Mouse (Mus musculus) CH12.LX (cell line): ENCODE measurements at regions not wholly inside any gene's neighbourhood (a gene's known extent, or its start where the extent isn't known, plus 50 kb on each side); places are given as distances from the start of the nearest gene placed in this dataset.

Source experiments
- DNase-seq: peaks from one replicate; pipeline ENCODE4 v3.0.0-alpha.2; 2013; ENCODE audit errors: extremely low read depth
- H3K27ac ChIP-seq: 2 replicates; pipeline ENCODE4 v1.5.1; 2012; ENCODE audit warnings: low read depth, mild to moderate bottlenecking, control low read depth, moderate library complexity; ENCODE audit not compliant: insufficient read depth
- H3K27me3 ChIP-seq: replicated peaks from 2 replicates; pipeline ENCODE3; 2012; ENCODE audit warnings: inconsistent platforms
- H3K36me3 ChIP-seq, 2 experiments: replicated peaks in 1 of 2; 2 replicates each; pipeline versions ENCODE3 to v1.6.1; 2012; ENCODE audit warnings: inconsistent platforms in 1 of 2, low read length in 1 of 2, mild to moderate bottlenecking in 1 of 2, mixed read lengths in 1 of 2, moderate library complexity in 1 of 2; ENCODE audit not compliant: control insufficient read depth in 1 of 2, insufficient read depth in 1 of 2
- H3K4me1 ChIP-seq, 2 experiments: 2 replicates each; pipeline ENCODE4 v1.6.1; 2012; ENCODE audit warnings: inconsistent platforms in 1 of 2, moderate library complexity in 1 of 2; ENCODE audit not compliant: insufficient read depth in 2 of 2, control insufficient read depth in 1 of 2
- H3K4me2 ChIP-seq: 2 replicates; pipeline ENCODE4 v1.6.1; 2012; ENCODE audit warnings: low read depth, mild to moderate bottlenecking, control low read depth; ENCODE audit not compliant: poor library complexity, insufficient read depth, severe bottlenecking
- H3K4me3 ChIP-seq, 3 experiments: fragments of 150-350 bp in 1 of 3; sonication (generic) in 1 of 3; replicated peaks in 1 of 3; 2 replicates each; pipeline versions ENCODE3 to v1.5.1; 2011 to 2012; ENCODE audit warnings: low read depth in 2 of 3, low read length in 2 of 3, mild to moderate bottlenecking in 2 of 3, moderate library complexity in 2 of 3, control low read depth in 1 of 3, improper control_type of control experiment in 1 of 3, inconsistent platforms in 1 of 3, mixed read lengths in 1 of 3; ENCODE audit not compliant: poor library complexity in 1 of 3
- H3K79me2 ChIP-seq: replicated peaks from 2 replicates; pipeline ENCODE4 v1.6.1; 2012; ENCODE audit warnings: mild to moderate bottlenecking, moderate library complexity; ENCODE audit not compliant: control insufficient read depth, poor library complexity, insufficient read depth, severe bottlenecking; ENCODE audit errors: extremely low read depth
- H3K9ac ChIP-seq: 2 replicates; pipeline ENCODE4 v1.6.1; 2012; ENCODE audit warnings: low read depth, mild to moderate bottlenecking, control low read depth, moderate library complexity; ENCODE audit not compliant: insufficient read depth
- H3K9me3 ChIP-seq: replicated peaks from 2 replicates; pipeline ENCODE3; 2012; ENCODE audit warnings: low read length, inconsistent platforms, mixed read lengths
- CHD1 ChIP-seq: IDR thresholded peaks from 2 replicates; pipeline ENCODE4 v1.6.1; 2012; ENCODE audit warnings: low read depth, low read length, improper control_type of control experiment, inconsistent platforms
- CHD2 ChIP-seq: IDR thresholded peaks from 2 replicates; pipeline ENCODE4 v1.6.1; 2011; ENCODE audit warnings: low read length, improper control_type of control experiment
- CTCF ChIP-seq, 2 experiments: IDR thresholded peaks in 1 of 2; conservative IDR thresholded peaks in 1 of 2; 2 replicates each; pipeline ENCODE4 v1.5.1; 2011 to 2012; ENCODE audit warnings: low read depth in 2 of 2, low read length in 2 of 2, improper control_type of control experiment in 1 of 2, inconsistent platforms in 1 of 2, mild to moderate bottlenecking in 1 of 2, moderate library complexity in 1 of 2
- E2F4 ChIP-seq: IDR thresholded peaks from 2 replicates; pipeline ENCODE4 v1.6.1; 2011; ENCODE audit warnings: low read depth, low read length, improper control_type of control experiment; ENCODE audit not compliant: insufficient replicate concordance
- ELF1 ChIP-seq: IDR thresholded peaks from 2 replicates; pipeline ENCODE4 v1.6.1; 2014; ENCODE audit warnings: low read depth, mild to moderate bottlenecking, inconsistent platforms, low read length, improper control_type of control experiment
- EP300 ChIP-seq: IDR thresholded peaks from 2 replicates; pipeline ENCODE4 v1.6.1; 2011; ENCODE audit warnings: low read length, improper control_type of control experiment
- GABPA ChIP-seq: IDR thresholded peaks from 2 replicates; pipeline ENCODE4 v1.6.1; 2012; ENCODE audit warnings: low read depth, low read length, improper control_type of control experiment, inconsistent platforms; ENCODE audit not compliant: insufficient replicate concordance
- IRF4 ChIP-seq: IDR thresholded peaks from 2 replicates; pipeline ENCODE4 v1.6.1; 2014; ENCODE audit warnings: low read depth, mild to moderate bottlenecking, inconsistent platforms, low read length, improper control_type of control experiment
- JUN ChIP-seq: IDR thresholded peaks from 2 replicates; pipeline ENCODE4 v1.6.1; 2011; ENCODE audit warnings: low read depth, mild to moderate bottlenecking, low read length, improper control_type of control experiment, moderate library complexity; ENCODE audit not compliant: insufficient read depth
- JUND ChIP-seq: conservative IDR thresholded peaks from 2 replicates; pipeline ENCODE4 v1.6.1; 2011; ENCODE audit warnings: low read depth, low read length, improper control_type of control experiment
- KAT2A ChIP-seq: IDR thresholded peaks from 2 replicates; pipeline ENCODE4 v1.6.1; 2012; ENCODE audit warnings: low read length, improper control_type of control experiment, inconsistent platforms; ENCODE audit not compliant: insufficient replicate concordance
- MAFK ChIP-seq: IDR thresholded peaks from 2 replicates; pipeline ENCODE4 v1.6.1; 2011; ENCODE audit warnings: low read length, improper control_type of control experiment; ENCODE audit not compliant: insufficient replicate concordance
- MAX ChIP-seq: IDR thresholded peaks from 2 replicates; pipeline ENCODE4 v1.6.1; 2011; ENCODE audit warnings: low read length, improper control_type of control experiment
- MAZ ChIP-seq: IDR thresholded peaks from 2 replicates; pipeline ENCODE4 v1.6.1; 2012; ENCODE audit warnings: low read depth, mild to moderate bottlenecking, inconsistent platforms, low read length, improper control_type of control experiment, moderate library complexity
- MEF2A ChIP-seq: IDR thresholded peaks from 2 replicates; pipeline ENCODE4 v1.6.1; 2014; ENCODE audit warnings: low read depth, mild to moderate bottlenecking, inconsistent platforms, low read length, improper control_type of control experiment, borderline replicate concordance
- MXI1 ChIP-seq: IDR thresholded peaks from 2 replicates; pipeline ENCODE4 v1.6.1; 2011; ENCODE audit warnings: mild to moderate bottlenecking, low read depth, low read length, improper control_type of control experiment
- MYC ChIP-seq: IDR thresholded peaks from 2 replicates; pipeline ENCODE4 v1.6.1; 2011; ENCODE audit warnings: low read depth, mild to moderate bottlenecking, improper control_type of control experiment, low read length
- NELFE ChIP-seq: IDR thresholded peaks from 2 replicates; pipeline ENCODE4 v1.6.1; 2011; ENCODE audit warnings: low read depth, low read length, improper control_type of control experiment
- NRF1 ChIP-seq: IDR thresholded peaks from 2 replicates; pipeline ENCODE4 v1.6.1; 2014; ENCODE audit warnings: low read depth, mild to moderate bottlenecking, inconsistent platforms, low read length, improper control_type of control experiment, moderate library complexity
- RCOR1 ChIP-seq: conservative IDR thresholded peaks from 2 replicates; pipeline ENCODE4 v1.6.1; 2012; ENCODE audit warnings: low read depth, mild to moderate bottlenecking, inconsistent platforms, low read length, improper control_type of control experiment
- SIN3A ChIP-seq: IDR thresholded peaks from 2 replicates; pipeline ENCODE4 v1.6.1; 2012; ENCODE audit warnings: low read length, improper control_type of control experiment, inconsistent platforms
- SMC3 ChIP-seq: IDR thresholded peaks from 2 replicates; pipeline ENCODE4 v1.6.1; 2011; ENCODE audit warnings: low read depth, low read length, improper control_type of control experiment
- TCF12 ChIP-seq: IDR thresholded peaks from 2 replicates; pipeline ENCODE4 v1.6.1; 2014; ENCODE audit warnings: low read depth, mild to moderate bottlenecking, inconsistent platforms, low read length, improper control_type of control experiment
- UBTF ChIP-seq: IDR thresholded peaks from 2 replicates; pipeline ENCODE4 v1.6.1; 2012; ENCODE audit warnings: low read depth, mild to moderate bottlenecking, inconsistent platforms, low read length, improper control_type of control experiment, moderate library complexity
- USF2 ChIP-seq: conservative IDR thresholded peaks from 2 replicates; pipeline ENCODE4 v1.6.1; 2011; ENCODE audit warnings: low read depth, low read length, improper control_type of control experiment
- ZC3H11A ChIP-seq: IDR thresholded peaks from 2 replicates; pipeline ENCODE4 v1.6.1; 2012; ENCODE audit warnings: low read depth, mild to moderate bottlenecking, inconsistent platforms, low read length, improper control_type of control experiment
- ZMIZ1 ChIP-seq: IDR thresholded peaks from 2 replicates; pipeline ENCODE4 v1.6.1; 2012; ENCODE audit warnings: low read depth, mild to moderate bottlenecking, inconsistent platforms, low read length, improper control_type of control experiment
- ZNF384 ChIP-seq: IDR thresholded peaks from 2 replicates; pipeline ENCODE4 v1.6.1; 2012; ENCODE audit warnings: low read depth, low read length, improper control_type of control experiment, inconsistent platforms
- dilution Hi-C: fragments of 300-500 bp; cut with MboI; formaldehyde crosslinking; loops from 2 replicates; pipeline ENCODE4 v1.14.3; 2020; ENCODE audit warnings: low sequenced_read_pairs; ENCODE audit not compliant: extremely low pct_unique_long_range_greater_than_20kb, extremely low pct_ligation_motif_present
- in situ Hi-C: fragments of 300-500 bp; cut with MboI; formaldehyde crosslinking; loops from 3 replicates; pipeline ENCODE4 v1.14.3; 2019; ENCODE audit warnings: low sequenced_read_pairs, low pct_ligation_motif_present, low pct_unique_long_range_greater_than_20kb, mixed read lengths

GRCm38 (mm10) chr8:64335495-64335894 is 129.4 kb upstream of the Tll1 start:
- H3K9ac ChIP-seq: no peak overlapping the region
- no peak overlapping the region for H3K4me2 ChIP-seq
- H3K27ac ChIP-seq: no peak overlapping the region
- no peaks in the 10 kb centered on the region for H3K27me3 ChIP-seq
- H3K4me3 ChIP-seq: no peak overlapping the region
- DNase-seq: no peak
- TF ChIP-seq MAZ: no peak
- TF ChIP-seq USF2: no peak
- no peak for TF ChIP-seq CTCF (conservative IDR thresholded peaks at IDR 0.05 in 1 of 2, IDR thresholded peaks at IDR 0.05 in 1 of 2; ENCODE audit: low read depth in 2 of 2, low read length in 2 of 2)
- TF ChIP-seq NRF1: no peak
- no peak for TF ChIP-seq ZMIZ1
- TF ChIP-seq SIN3A: no peak
- TF ChIP-seq EP300: no peak
- no peak for TF ChIP-seq SMC3
- TF ChIP-seq IRF4: no peak
- no peak for TF ChIP-seq ZC3H11A
- TF ChIP-seq ELF1: no peak
- TF ChIP-seq ZNF384: no peak
- TF ChIP-seq E2F4: no peak
- TF ChIP-seq NELFE: no peak
- TF ChIP-seq JUND: no peak
- TF ChIP-seq RCOR1: no peak
- TF ChIP-seq MAX: no peak
- TF ChIP-seq UBTF: no peak
- TF ChIP-seq MYC: no peak
- H3K36me3 ChIP-seq: no peaks in the 10 kb centered on the region
- peaks cover 25% of the 10 kb centered on the region for H3K9me3 ChIP-seq
- in situ Hi-C loops: no loop called here
- H3K79me2 ChIP-seq: no peaks in the 10 kb centered on the region
- dilution Hi-C loops: no loop called here
- no peaks in the 10 kb centered on the region for H3K4me1 ChIP-seq

GRCm38 (mm10) chr8:64323985-64324384 is 117.9 kb upstream of the Tll1 start:
- H3K9ac ChIP-seq: no peak overlapping the region
- no peak overlapping the region for H3K4me3 ChIP-seq

More at GRCm38 (mm10) chr8:64323985-64324384, 117.9 kb upstream of the Tll1 start:
- Histone ChIP-seq H3K9me3 (peaks cover 36% of the 10 kb centered on the region), H3K27me3 (no peaks in the 10 kb centered on the region), H3K36me3 (no peaks in the 10 kb centered on the region), H3K27ac (no peak overlapping the region), H3K79me2 (no peaks in the 10 kb centered on the region), H3K4me2 (no peak overlapping the region), H3K4me1 (no peaks in the 10 kb centered on the region)
- dilution Hi-C loops (no loop called here), in situ Hi-C loops (no loop called here)
- DNase-seq: no peak
- TF ChIP-seq KAT2A: no peak
- TF ChIP-seq MEF2A: no peak
- no peak for TF ChIP-seq UBTF
- TF ChIP-seq MAFK: no peak
- no peak for TF ChIP-seq MXI1
- TF ChIP-seq TCF12: no peak
- no peak for TF ChIP-seq RCOR1
- TF ChIP-seq MAX: no peak
- TF ChIP-seq CHD1: no peak
- no peak for TF ChIP-seq CHD2
- no peak for TF ChIP-seq USF2
- no peak for TF ChIP-seq ZMIZ1
- TF ChIP-seq GABPA: no peak
- no peak for TF ChIP-seq NRF1
- TF ChIP-seq IRF4: no peak
- TF ChIP-seq E2F4: no peak
- no peak for TF ChIP-seq JUN
- no peak for TF ChIP-seq NELFE
- TF ChIP-seq ZNF384: no peak
